Mouse (Mus musculus): ENCODE results near the gene Pgbd1. TPM values are rescaled to one million over a fixed set of nuclear protein-coding genes. Genes with fewer than 3 reads are reported as not detected.
A peak's percentile ranks its signal among the peaks of the same experiment; 100 is the strongest.

Gene Pgbd1
- polyA plus RNA-seq, 1 experiment from 2014 or later = 4.9 TPM

DNA sequence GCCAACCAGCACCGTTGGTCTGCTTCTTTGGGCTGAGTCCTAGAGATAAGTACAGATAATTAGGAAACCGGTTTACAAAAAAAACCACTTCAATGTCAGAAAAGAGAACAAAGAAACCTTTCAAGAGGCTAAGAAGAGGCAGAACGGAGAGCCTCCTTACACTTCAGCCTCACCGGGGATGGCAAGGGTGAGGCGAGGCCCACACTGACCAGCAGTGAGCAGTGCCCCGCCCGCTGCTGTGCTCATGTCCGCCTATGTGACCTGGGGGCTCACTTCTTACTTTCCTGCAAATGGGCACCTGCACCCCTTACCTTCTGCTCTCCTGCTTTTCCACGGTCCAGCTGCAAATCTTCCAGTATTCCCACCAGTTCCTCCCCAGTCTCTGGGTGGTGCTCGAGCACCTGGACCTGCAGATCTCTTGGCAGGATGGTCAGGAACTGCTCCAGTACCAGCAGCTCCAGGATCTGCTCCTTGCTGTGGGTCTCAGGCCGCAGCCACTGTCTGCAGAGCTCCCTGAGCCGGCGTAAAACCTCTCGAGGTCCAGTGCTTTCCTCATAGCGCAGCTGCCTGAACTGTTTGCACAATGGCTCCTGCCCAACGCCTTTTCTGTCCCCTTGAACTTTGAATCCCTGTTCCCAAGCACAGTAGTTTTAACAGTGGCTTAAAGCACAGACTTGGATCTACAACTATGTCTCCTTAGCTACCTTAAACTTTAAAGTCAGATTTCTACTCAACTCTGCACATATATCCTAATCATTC, 7.2 kb upstream of the Pgbd1 start:
- Histone ChIP-seq H3K9me3 (replicated peaks) (no peaks in the 10 kb centered on the region), H3K4me3 (no peak overlapping the region), H3K36me3 (peaks cover 72% of the 10 kb centered on the region), H3K27ac (no peak overlapping the region), H3K27me3 (ENCODE audit: low read depth, poor library complexity, severe bottlenecking) (no peaks in the 10 kb centered on the region), H3K4me1 (peaks cover 7% of the 10 kb centered on the region)
- 86% methylated on average over 16 of the region's 16 CpGs for whole genome bisulfite sequencing
- DNase-seq (ENCODE audit: low spot score) = no peak

DNA sequence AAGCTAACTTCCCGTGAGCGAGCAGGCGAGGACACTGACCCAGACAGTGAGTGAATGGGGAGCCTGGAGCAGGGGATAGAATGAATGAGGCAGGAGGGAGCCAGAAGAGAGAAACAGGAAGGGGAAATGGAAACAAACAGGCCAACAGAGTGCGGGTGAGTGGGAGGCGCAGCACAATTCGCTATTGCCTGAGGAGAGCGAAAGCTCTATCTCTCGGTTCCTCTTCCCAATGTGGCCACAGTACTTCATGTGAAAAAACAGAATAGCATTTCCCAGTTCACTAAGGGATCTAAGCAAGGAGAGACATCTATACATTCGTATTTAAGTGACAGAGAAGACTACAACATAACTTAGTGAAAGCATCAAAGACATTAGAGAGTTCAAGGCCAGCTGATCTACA, 5.9 kb upstream of the Pgbd1 start:
- WGBS = 92% methylated on average over 9 of the region's 9 CpGs
- no peaks in the 10 kb centered on the region for H3K9me3 ChIP-seq (replicated peaks)
- H3K27ac ChIP-seq = no peak overlapping the region
- DNase-seq (ENCODE audit: low spot score) = no peak
- peaks cover 77% of the 10 kb centered on the region for H3K36me3 ChIP-seq
- H3K4me3 ChIP-seq = no peak overlapping the region
- H3K27me3 ChIP-seq (ENCODE audit: low read depth, poor library complexity, severe bottlenecking) = no peaks in the 10 kb centered on the region
- H3K4me1 ChIP-seq = no peaks in the 10 kb centered on the region

GRCm38 (mm10) chr13:21441207-21441572, 332 bp upstream of the Pgbd1 start:
- 16% methylated on average over 10 of the region's 10 CpGs for WGBS
- no peak for DNase-seq (ENCODE audit: low spot score)

GRCm38 (mm10) chr13:21435476-21435875, 5.4 kb downstream of the Pgbd1 start:
- Histone ChIP-seq H3K9me3 (replicated peaks) (no peaks in the 10 kb centered on the region), H3K27me3 (ENCODE audit: low read depth, poor library complexity, severe bottlenecking) (no peaks in the 10 kb centered on the region), H3K4me1 (peaks cover 8% of the 10 kb centered on the region; the same call in 1 of the 2 replicates), H3K4me3 (no peak overlapping the region), H3K36me3 (no peaks in the 10 kb centered on the region), H3K27ac (no peak overlapping the region)
- DNase-seq (ENCODE audit: low spot score) = no peak
- 91% methylated on average over 4 of the region's 4 CpGs for WGBS

More at GRCm38 (mm10) chr13:21441207-21441572, 332 bp upstream of the Pgbd1 start:
- H3K4me3 ChIP-seq = peak overlapping the region; percentile 64
- peaks cover 11% of the 10 kb centered on the region; the same call in 1 of the 2 replicates for H3K4me1 ChIP-seq
- no peaks in the 10 kb centered on the region for H3K27me3 ChIP-seq (ENCODE audit: low read depth, poor library complexity, severe bottlenecking)
- H3K9me3 ChIP-seq (replicated peaks) = no peaks in the 10 kb centered on the region
- peaks cover 37% of the 10 kb centered on the region for H3K36me3 ChIP-seq
- peak overlapping the region; percentile 86 for H3K27ac ChIP-seq

DNA sequence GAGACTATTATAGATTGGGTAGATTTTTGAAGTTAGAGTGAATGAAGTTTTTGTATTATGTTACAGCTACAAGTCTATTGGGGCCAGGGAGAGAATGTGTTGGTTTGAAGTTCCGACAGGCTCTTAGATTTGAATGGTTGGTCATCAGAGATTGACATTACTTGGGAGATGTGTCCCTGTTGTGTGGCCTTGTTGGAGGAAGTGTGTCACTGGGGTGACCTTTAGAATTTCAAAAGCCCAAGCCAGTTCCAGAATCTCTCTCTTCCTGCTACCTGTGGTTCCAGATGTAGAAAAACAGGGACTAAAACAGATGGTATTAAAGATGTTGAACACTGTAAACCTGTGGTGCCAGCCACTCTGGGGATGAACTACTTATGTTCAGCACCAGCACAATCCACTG, 13.2 kb downstream of the Pgbd1 start:
- no peak overlapping the region for H3K27ac ChIP-seq
- no peak overlapping the region for H3K4me3 ChIP-seq
- 100% methylated on average over 1 of the region's 1 CpGs for WGBS
- no peaks in the 10 kb centered on the region for H3K27me3 ChIP-seq (ENCODE audit: low read depth, poor library complexity, severe bottlenecking)
- no peaks in the 10 kb centered on the region for H3K4me1 ChIP-seq
- DNase-seq (ENCODE audit: low spot score) = no peak
- H3K36me3 ChIP-seq = no peaks in the 10 kb centered on the region
- H3K9me3 ChIP-seq (replicated peaks) = no peaks in the 10 kb centered on the region

DNA sequence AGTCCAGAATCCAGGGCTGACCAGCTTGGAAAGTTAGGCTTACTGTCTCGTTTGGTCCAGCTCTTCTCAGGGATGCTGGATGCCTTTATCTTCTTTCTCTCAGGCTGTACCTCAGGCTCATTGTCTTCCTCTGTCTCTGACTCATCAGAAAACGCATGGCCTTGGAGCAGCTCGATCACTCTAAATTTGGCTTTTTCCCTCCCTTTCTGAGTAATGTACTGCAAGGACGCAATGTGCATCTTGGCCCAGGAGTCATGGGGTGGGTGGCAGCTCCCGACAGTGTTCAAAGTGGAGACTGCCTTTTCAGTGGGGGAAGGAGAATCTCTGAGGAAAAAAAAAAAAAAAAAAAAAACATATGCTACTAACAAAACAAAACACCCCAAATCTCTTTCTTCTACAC, 17.6 kb downstream of the Pgbd1 start:
- H3K9me3 ChIP-seq (replicated peaks) = no peaks in the 10 kb centered on the region
- no peaks in the 10 kb centered on the region for H3K4me1 ChIP-seq
- H3K27ac ChIP-seq = no peak overlapping the region
- no peaks in the 10 kb centered on the region for H3K27me3 ChIP-seq (ENCODE audit: low read depth, poor library complexity, severe bottlenecking)
- no peak overlapping the region for H3K4me3 ChIP-seq
- no peak for DNase-seq (ENCODE audit: low spot score)
- 66% methylated on average over 5 of the region's 5 CpGs for WGBS
- no peaks in the 10 kb centered on the region for H3K36me3 ChIP-seq

GRCm38 (mm10) chr13:21418865-21419264, 22.0 kb downstream of the Pgbd1 start:
- 65% methylated on average over 6 of the region's 6 CpGs for WGBS

DNA sequence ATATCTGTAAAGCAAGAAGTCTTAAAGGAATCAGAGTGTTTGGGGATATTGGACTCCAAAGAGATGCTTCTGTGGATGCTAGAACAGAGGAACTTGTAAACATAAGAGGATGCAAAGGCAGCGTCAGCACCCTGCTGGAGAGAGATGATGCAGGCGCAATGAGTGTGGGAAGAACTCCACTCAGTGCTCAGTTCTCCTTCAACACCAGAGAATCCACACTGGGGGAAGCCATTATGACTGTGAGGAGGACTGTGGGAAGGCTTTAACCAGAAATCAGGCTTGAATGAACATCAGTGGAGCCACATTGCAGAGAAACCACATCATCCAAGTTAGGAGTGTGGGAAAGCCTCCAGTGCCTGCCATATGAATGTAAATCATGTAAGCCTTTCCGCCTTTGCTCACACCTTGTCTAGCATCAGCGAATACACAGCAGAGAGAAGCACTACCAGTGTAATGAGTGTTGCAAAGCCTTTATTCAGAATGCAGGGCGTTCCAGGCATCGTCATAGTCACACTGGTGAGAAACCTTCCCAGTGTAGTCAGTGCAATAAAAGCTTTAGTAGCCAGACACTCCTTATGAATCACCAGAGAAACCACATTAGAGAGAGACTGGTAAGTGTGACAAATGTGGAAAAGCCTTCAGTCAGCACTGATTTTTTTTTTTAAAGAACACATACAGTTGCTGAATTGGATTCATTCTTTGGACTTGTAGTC, 23.4 kb downstream of the Pgbd1 start:
- H3K4me1 ChIP-seq = no peaks in the 10 kb centered on the region
- 78% methylated on average over 6 of the region's 6 CpGs for whole genome bisulfite sequencing
- no peak for DNase-seq (ENCODE audit: low spot score)

More at GRCm38 (mm10) chr13:21418865-21419264, 22.0 kb downstream of the Pgbd1 start:
- no peaks in the 10 kb centered on the region for H3K4me1 ChIP-seq
- H3K9me3 ChIP-seq (replicated peaks) = no peaks in the 10 kb centered on the region
- H3K4me3 ChIP-seq = no peak overlapping the region
- no peak overlapping the region for H3K27ac ChIP-seq
- H3K36me3 ChIP-seq = no peaks in the 10 kb centered on the region
- no peaks in the 10 kb centered on the region for H3K27me3 ChIP-seq (ENCODE audit: low read depth, poor library complexity, severe bottlenecking)
- DNase-seq (ENCODE audit: low spot score) = no peak

GRCm38 (mm10) chr13:21415750-21416149, 25.1 kb downstream of the Pgbd1 start:
- Histone ChIP-seq H3K4me1 (no peaks in the 10 kb centered on the region), H3K9me3 (replicated peaks) (no peaks in the 10 kb centered on the region), H3K27ac (no peak overlapping the region), H3K36me3 (no peaks in the 10 kb centered on the region), H3K4me3 (no peak overlapping the region), H3K27me3 (ENCODE audit: low read depth, poor library complexity, severe bottlenecking) (no peaks in the 10 kb centered on the region)
- DNase-seq (ENCODE audit: low spot score) = no peak
- 93% methylated on average over 2 of the region's 2 CpGs for WGBS

More for the DNA sequence above, 23.4 kb downstream of the Pgbd1 start:
- H3K27me3 ChIP-seq (ENCODE audit: low read depth, poor library complexity, severe bottlenecking) = no peaks in the 10 kb centered on the region
- H3K36me3 ChIP-seq = no peaks in the 10 kb centered on the region
- no peak overlapping the region for H3K27ac ChIP-seq
- no peak overlapping the region for H3K4me3 ChIP-seq
- H3K9me3 ChIP-seq (replicated peaks) = no peaks in the 10 kb centered on the region

DNA sequence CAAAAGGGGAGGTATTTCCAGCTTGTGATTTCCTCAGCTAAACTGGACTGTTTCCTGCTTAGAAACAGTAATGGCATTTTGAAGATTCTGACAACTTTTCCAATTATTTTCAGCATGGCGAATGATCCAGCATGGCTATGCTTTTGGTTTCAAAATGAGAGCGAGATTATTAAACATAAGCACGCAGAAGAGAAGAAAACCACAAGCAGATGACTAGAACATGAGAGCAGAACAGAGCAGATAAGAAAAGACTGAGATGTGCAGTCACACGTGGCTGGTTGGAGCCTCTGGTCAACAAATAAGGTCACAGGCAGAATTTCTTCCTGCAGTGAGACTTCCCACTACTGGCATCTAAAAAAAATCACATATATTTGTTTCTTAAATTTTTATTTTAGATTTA, 25.6 kb downstream of the Pgbd1 start:
- no peaks in the 10 kb centered on the region for H3K9me3 ChIP-seq (replicated peaks)
- H3K36me3 ChIP-seq = no peaks in the 10 kb centered on the region
- H3K4me3 ChIP-seq = no peak overlapping the region
- DNase-seq (ENCODE audit: low spot score) = no peak
- no peak overlapping the region for H3K27ac ChIP-seq
- H3K27me3 ChIP-seq (ENCODE audit: low read depth, poor library complexity, severe bottlenecking) = no peaks in the 10 kb centered on the region
- 86% methylated on average over 4 of the region's 4 CpGs for WGBS
- H3K4me1 ChIP-seq = no peaks in the 10 kb centered on the region

- Histone ChIP-seq H3K9me3 (replicated peaks) (no peaks in the 10 kb centered on the region), H3K27me3 (ENCODE audit: low read depth, poor library complexity, severe bottlenecking) (no peaks in the 10 kb centered on the region), H3K4me1 (no peaks in the 10 kb centered on the region), H3K4me3 (no peak overlapping the region), H3K27ac (no peak overlapping the region), H3K36me3 (no peaks in the 10 kb centered on the region)
- WGBS = 75% methylated on average over 15 of the region's 15 CpGs
- no peak for DNase-seq (ENCODE audit: low spot score)
Observed at GRCm38 (mm10) chr13:21414231-21415212, 26.3 kb downstream of the Pgbd1 start.

GRCm38 (mm10) chr13:21408805-21409459, 31.9 kb downstream of the Pgbd1 start:
- 55% methylated on average over 11 of the region's 11 CpGs for WGBS
- peak overlapping the region; percentile 61 for H3K4me3 ChIP-seq
- no peaks in the 10 kb centered on the region for H3K36me3 ChIP-seq
- no peaks in the 10 kb centered on the region for H3K27me3 ChIP-seq (ENCODE audit: low read depth, poor library complexity, severe bottlenecking)
- peaks cover 13% of the 10 kb centered on the region for H3K4me1 ChIP-seq
- no peak for DNase-seq (ENCODE audit: low spot score)
- no peaks in the 10 kb centered on the region for H3K9me3 ChIP-seq (replicated peaks)
- H3K27ac ChIP-seq = peak overlapping the region; percentile 89
